Mouse (Mus musculus) lung, embryonic 14.5 days (tissue): ENCODE measurements at regions not wholly inside any gene's neighbourhood (a gene's known extent, or its start where the extent isn't known, plus 50 kb on each side); places are given as distances from the start of the nearest gene placed in this dataset.
A peak's percentile ranks its signal among the peaks of the same experiment; 100 is the strongest.

Source experiments
- ATAC-seq: fragments of 200-750 bp; cut with Nextera tagmentation; 2 replicates; pipeline ENCODE4 v1.8.0; 2017; ENCODE audit warnings: mild to moderate bottlenecking, moderate TSS enrichment, moderate library complexity; ENCODE audit not compliant: insufficient read depth
- DNase-seq: peaks from one replicate; pipeline ENCODE4 v3.0.0-alpha.2; 2015
- H3K27ac ChIP-seq: fragments of 300-500 bp; sonication (generic); 2 replicates; pipeline ENCODE4 v1.5.1; 2014; ENCODE audit warnings: low read depth, mild to moderate bottlenecking, moderate library complexity
- H3K27me3 ChIP-seq: fragments of 300-500 bp; sonication (generic); 2 replicates; pipeline ENCODE4 v1.6.1; 2014; ENCODE audit warnings: low read length, control low read depth; ENCODE audit not compliant: insufficient read depth
- H3K36me3 ChIP-seq: fragments of 300-500 bp; sonication (generic); 2 replicates; pipeline ENCODE4 v1.6.1; 2014; ENCODE audit warnings: control low read depth; ENCODE audit not compliant: insufficient read depth
- H3K4me1 ChIP-seq: fragments of 300-500 bp; sonication (generic); 2 replicates; pipeline ENCODE4 v1.6.1; 2014; ENCODE audit warnings: antibody characterized with exemption, control low read depth; ENCODE audit not compliant: insufficient read depth
- H3K4me2 ChIP-seq: fragments of 300-500 bp; sonication (generic); 2 replicates; pipeline ENCODE4 v1.6.1; 2014; ENCODE audit warnings: mild to moderate bottlenecking
- H3K4me3 ChIP-seq: fragments of 300-500 bp; sonication (generic); 2 replicates; pipeline ENCODE4 v1.5.1; 2014; ENCODE audit warnings: low read depth, low read length
- H3K9ac ChIP-seq: fragments of 300-500 bp; sonication (generic); 2 replicates; pipeline ENCODE4 v1.6.1; 2014
- H3K9me3 ChIP-seq: fragments of 300-500 bp; sonication (generic); 2 replicates; pipeline ENCODE4 v1.6.1; 2016; ENCODE audit warnings: low read depth, low read length, control low read depth
- CTCF ChIP-seq: IDR thresholded peaks from 2 replicates; pipeline ENCODE4 v1.5.1; 2016; ENCODE audit warnings: antibody characterized with exemption, low read depth
- WGBS: fragments of 180-500 bp; shearing (Covaris S2); extraction: QIAGEN DNeasy Blood & Tissue Kit; methylation state at CpG from one replicate; pipeline ENCODE4 v1.1.7; 2014; 5-methylcytosine and 5-hydroxymethylcytosine counted together

DNA sequence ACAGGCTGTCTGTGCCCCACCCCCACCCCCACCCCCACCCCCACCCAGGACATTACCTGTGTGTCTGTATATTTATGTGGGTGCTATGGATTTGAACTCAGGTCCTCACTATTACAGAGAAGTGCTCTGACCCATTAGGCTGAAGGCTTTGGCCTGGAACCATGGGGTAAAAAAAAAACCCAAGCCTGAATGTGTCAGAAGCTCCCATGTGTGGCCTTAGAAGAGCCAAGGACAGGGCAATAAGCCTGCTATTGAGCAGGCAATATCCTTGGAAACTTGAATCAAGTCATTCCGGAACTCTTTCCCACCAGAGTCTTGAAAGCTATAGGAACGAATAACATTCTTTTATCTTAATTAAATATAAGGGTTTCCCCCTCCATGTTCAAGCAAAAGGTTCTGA lies 347.2 kb downstream of the Prdm2 start:
- WGBS, result 89% methylated on average over 2 of the region's 2 CpGs
- H3K4me1 ChIP-seq, result no peaks in the 10 kb centered on the region
- no peak for TF ChIP-seq CTCF
- no peak overlapping the region for H3K4me3 ChIP-seq
- no peak overlapping the region for H3K9ac ChIP-seq
- ATAC-seq (no peak), DNase-seq (no peak)
- H3K27ac ChIP-seq, result no peak overlapping the region
- no peaks in the 10 kb centered on the region for H3K9me3 ChIP-seq
- H3K4me2 ChIP-seq, result no peak overlapping the region
- no peaks in the 10 kb centered on the region for H3K27me3 ChIP-seq
- no peaks in the 10 kb centered on the region for H3K36me3 ChIP-seq

DNA sequence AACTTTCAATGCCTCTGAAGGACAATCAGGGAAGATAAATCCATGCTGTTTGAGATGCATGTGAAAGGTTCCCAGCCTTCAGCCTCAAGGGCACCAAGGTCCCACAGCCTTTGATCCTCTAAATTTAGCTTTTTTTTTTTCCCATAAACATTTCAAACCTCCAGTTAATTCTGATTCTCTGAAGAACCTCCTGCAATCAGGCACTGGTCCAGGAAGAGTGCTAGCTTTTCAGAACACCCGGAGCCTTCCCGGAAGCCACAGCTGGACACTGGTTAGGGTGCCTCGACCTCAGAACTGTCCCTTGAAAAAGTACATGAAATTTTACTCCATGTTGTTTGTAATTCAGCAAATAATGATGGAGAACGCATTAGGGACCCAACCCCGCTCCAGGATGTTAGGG lies 348.9 kb downstream of the Prdm2 start:
- Histone ChIP-seq H3K9ac (no peak overlapping the region), H3K36me3 (no peaks in the 10 kb centered on the region), H3K4me2 (no peak overlapping the region), H3K4me1 (no peaks in the 10 kb centered on the region), H3K27ac (no peak overlapping the region), H3K9me3 (no peaks in the 10 kb centered on the region), H3K27me3 (no peaks in the 10 kb centered on the region), H3K4me3 (no peak overlapping the region)
- no peak for TF ChIP-seq CTCF
- DNase-seq, result peak; percentile 57
- WGBS, result 49% methylated on average over 5 of the region's 5 CpGs
- ATAC-seq, result 0 out of 2 replicates have a peak, but pooled peaks have one; percentile 16

DNA sequence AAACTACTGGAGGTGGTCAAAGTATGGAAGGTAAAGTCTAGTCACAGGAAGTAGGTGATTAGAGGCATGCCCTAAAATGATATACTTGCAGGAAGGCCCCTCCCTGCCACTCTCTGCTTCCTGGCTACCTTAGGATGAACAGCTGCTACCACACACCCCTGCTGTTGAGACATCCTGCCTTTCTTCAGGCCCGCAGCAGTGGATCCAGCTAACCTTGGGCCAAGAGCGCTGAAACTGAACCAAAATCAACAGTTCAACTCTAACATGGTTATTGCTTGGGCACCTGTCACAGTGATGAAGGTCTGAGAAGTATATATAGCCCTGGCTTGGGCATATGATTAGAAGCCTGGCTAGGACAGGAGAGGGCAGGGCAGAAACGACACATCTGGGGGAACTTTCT lies 352.4 kb downstream of the Prdm2 start:
- Histone ChIP-seq H3K9me3 (no peaks in the 10 kb centered on the region), H3K36me3 (no peaks in the 10 kb centered on the region), H3K4me1 (peaks cover 3% of the 10 kb centered on the region; the same call in 1 of the 2 replicates), H3K4me2 (no peak overlapping the region), H3K9ac (no peak overlapping the region), H3K27me3 (no peaks in the 10 kb centered on the region), H3K4me3 (no peak overlapping the region), H3K27ac (no peak overlapping the region)
- whole genome bisulfite sequencing, result 82% methylated on average over 3 of the region's 3 CpGs
- no peak for ATAC-seq
- no peak for DNase-seq
- no peak for TF ChIP-seq CTCF

DNA sequence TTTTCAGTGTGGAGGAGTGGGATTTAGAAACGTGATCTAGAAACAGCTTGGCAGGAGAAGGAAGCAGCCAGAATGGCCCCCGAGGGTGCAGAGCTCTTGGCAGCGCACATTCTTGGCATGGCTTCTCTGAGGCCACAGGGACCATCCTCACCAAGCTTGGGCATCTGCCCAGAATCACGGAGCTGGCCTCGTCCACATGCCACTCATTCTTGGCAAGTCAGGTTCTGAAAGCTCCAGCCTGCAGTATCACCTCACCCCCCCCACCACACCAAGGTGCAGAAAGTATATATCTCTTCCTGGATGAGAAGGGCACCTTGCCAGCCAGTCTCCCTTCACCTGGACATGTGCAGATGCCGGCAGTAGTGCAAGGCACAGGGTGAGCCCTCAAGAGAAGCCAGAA lies 356.2 kb downstream of the Prdm2 start:
- peaks cover 3% of the 10 kb centered on the region; the same call in 1 of the 2 replicates for H3K4me1 ChIP-seq
- H3K36me3 ChIP-seq, result no peaks in the 10 kb centered on the region
- H3K9ac ChIP-seq, result no peak overlapping the region
- 38% methylated on average over 6 of the region's 6 CpGs for WGBS
- H3K27ac ChIP-seq, result no peak overlapping the region
- peak; percentile 49 for DNase-seq
- H3K27me3 ChIP-seq, result no peaks in the 10 kb centered on the region
- no peak overlapping the region for H3K4me3 ChIP-seq
- H3K9me3 ChIP-seq, result no peaks in the 10 kb centered on the region
- no peak for TF ChIP-seq CTCF
- no peak overlapping the region for H3K4me2 ChIP-seq
- ATAC-seq, result no peak

DNA sequence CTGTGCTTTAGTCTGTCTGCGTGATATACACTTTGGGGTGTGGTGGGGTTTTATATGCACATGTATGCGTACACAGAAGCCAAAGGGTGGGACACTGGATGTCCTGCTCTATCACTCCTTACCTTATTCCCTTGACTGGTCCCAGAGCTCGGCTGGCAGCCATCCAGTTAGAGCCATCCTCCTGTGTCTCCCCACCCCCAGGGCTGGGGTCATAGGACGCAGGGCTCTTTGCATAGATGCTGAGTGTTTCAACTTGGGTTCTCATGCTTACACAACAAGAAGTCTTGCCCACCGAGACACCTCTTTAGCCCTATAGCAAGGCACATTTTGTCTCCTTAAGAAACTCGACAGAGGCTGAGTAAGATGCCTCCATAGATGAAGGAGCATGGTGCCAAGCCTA lies 357.2 kb downstream of the Prdm2 start:
- no peak for DNase-seq
- Histone ChIP-seq H3K36me3 (no peaks in the 10 kb centered on the region), H3K9ac (no peak overlapping the region), H3K4me3 (no peak overlapping the region), H3K4me2 (no peak overlapping the region), H3K27me3 (no peaks in the 10 kb centered on the region), H3K9me3 (no peaks in the 10 kb centered on the region), H3K4me1 (peaks cover 3% of the 10 kb centered on the region; the same call in 1 of the 2 replicates), H3K27ac (no peak overlapping the region)
- TF ChIP-seq CTCF, result no peak
- 80% methylated on average over 6 of the region's 6 CpGs for WGBS
- ATAC-seq, result no peak

DNA sequence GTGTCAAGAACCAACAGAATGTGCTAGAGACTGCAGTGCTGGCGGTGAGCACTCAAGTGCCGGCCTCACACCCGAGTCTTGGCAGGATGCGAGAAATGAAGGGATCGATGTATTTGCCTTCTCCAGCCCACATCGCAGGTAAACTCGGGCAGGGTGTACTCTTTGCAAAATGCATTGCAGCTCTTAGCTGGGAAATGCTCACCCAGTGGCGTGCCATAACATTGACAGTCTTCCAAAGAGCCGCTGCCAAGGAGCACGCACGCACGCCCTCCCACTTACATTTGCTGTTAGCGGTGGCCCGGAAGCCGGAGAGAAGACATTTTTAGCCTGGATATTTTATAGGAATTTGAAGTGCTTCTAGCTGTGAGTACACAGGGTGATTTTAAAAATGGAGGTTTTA lies 358.9 kb downstream of the Prdm2 start:
- H3K4me3 ChIP-seq, result no peak overlapping the region
- no peaks in the 10 kb centered on the region for H3K9me3 ChIP-seq
- WGBS, result 85% methylated on average over 15 of the region's 15 CpGs
- peak; percentile 20 for DNase-seq
- H3K36me3 ChIP-seq, result no peaks in the 10 kb centered on the region
- no peaks in the 10 kb centered on the region for H3K27me3 ChIP-seq
- TF ChIP-seq CTCF, result no peak
- no peak for ATAC-seq
- no peak overlapping the region for H3K27ac ChIP-seq
- H3K4me2 ChIP-seq, result no peak overlapping the region
- no peak overlapping the region for H3K9ac ChIP-seq
- peaks cover 3% of the 10 kb centered on the region; the same call in 1 of the 2 replicates for H3K4me1 ChIP-seq

DNA sequence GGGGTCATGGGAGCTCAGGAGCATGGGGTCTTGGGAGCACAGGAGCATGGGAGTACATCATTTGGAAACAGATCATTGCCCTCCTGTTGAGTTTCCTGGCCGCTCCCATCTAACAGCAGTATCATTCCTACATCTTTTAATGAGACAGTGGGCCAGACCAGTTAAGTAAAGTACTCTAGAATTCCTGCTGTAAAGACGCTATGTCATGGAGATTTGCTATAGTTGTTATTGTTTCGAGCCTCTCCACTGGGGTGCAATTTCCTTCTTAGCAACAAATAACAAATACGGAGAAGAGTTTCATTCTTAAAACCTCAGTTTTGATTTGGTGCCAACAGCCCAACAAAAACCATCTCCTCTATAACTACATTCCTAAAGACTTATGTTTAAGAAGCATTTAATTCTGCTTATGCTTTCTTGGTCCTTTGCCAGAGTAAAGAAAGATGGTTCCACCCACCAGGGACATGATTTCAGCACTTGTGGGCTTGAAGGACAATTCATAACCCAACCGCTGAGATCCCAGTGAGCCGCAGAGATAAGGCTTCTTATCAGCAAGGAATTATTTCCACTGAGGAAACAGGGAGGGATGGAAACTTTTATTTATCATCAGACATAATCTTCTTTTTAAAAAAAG lies 367.6 kb downstream of the Prdm2 start:
- Histone ChIP-seq H3K9me3 (no peaks in the 10 kb centered on the region), H3K4me1 (no peaks in the 10 kb centered on the region; the same call in 1 of the 2 replicates), H3K4me3 (no peak overlapping the region), H3K27ac (no peak overlapping the region), H3K9ac (no peak overlapping the region), H3K27me3 (no peaks in the 10 kb centered on the region), H3K36me3 (no peaks in the 10 kb centered on the region), H3K4me2 (no peak overlapping the region; the same call in 1 of the 2 replicates)
- ATAC-seq (peak; percentile 56; the same call in 1 of the 2 replicates), DNase-seq (peak; percentile 83)
- no peak for TF ChIP-seq CTCF
- 34% methylated on average over 6 of the region's 6 CpGs for WGBS

DNA sequence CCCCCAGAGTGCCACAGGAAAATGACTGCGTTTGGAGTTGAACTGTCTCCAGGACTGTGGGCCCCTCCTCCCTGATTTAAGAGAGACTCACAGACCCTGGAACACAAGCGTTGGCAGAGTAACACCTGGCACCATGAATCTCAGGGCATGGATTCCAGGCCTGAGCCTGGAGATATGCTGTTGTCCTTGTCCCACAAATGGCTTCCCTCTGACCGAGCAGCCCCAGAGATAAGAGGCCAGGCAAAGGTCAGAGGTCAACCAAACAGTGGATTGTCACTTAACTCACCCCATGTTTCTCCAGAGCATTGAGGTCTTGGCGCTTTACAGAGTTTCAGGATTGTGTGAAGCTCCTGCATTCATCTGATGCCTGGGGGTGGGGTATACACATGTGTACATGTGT lies 373.3 kb downstream of the Prdm2 start:
- no peaks in the 10 kb centered on the region for H3K36me3 ChIP-seq
- no peak overlapping the region for H3K9ac ChIP-seq
- H3K27ac ChIP-seq, result no peak overlapping the region
- no peak for ATAC-seq
- H3K4me1 ChIP-seq, result no peaks in the 10 kb centered on the region
- 32% methylated on average over 4 of the region's 4 CpGs for WGBS
- H3K9me3 ChIP-seq, result no peaks in the 10 kb centered on the region
- DNase-seq, result no peak
- no peak overlapping the region for H3K4me3 ChIP-seq
- no peak for TF ChIP-seq CTCF
- no peaks in the 10 kb centered on the region for H3K27me3 ChIP-seq
- no peak overlapping the region for H3K4me2 ChIP-seq
